Mouse (Mus musculus) activated CD4-positive, CD25-positive, alpha-beta regulatory T cell, adult 4 months (primary cell): ENCODE results near the gene Nr3c2. TPM values are rescaled to one million over a fixed set of nuclear protein-coding genes. Genes with fewer than 3 reads are reported as not detected.

Experiments
- ATAC-seq: one replicate; pipeline ENCODE4 v1.8.0; 2017
- polyA plus RNA-seq, 2 experiments: library from polyadenylated mRNA; unstranded; fragments of 100-300 nt; shearing (Covaris generic); gene quantifications; one replicate each; pipeline ENCODE4 v1.2.1; 2017

Gene Nr3c2
- polyA plus RNA-seq, 2 experiments from 2014 or later, result 1.7 to 2.8 TPM

DNA sequence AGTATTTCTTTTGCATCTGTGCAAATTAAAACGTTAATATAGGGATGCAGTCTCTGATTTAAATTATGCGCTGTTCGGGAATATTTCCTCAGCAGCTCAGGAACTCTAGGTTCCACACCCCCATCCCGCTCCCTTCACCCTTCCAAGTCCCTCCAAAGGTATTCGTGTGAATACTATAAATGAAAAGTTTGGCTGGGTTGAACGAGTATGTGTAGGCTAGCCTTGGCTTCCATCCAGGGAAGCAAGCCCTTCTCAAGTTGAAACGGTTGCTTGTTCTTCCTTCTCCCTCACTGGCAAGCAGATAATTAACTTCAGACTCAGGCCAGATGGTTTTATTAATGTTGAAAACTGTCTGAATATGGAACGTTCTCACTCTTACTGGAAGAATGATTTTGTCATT lies 186.8 kb downstream of the Nr3c2 start:
- no peak for ATAC-seq

DNA sequence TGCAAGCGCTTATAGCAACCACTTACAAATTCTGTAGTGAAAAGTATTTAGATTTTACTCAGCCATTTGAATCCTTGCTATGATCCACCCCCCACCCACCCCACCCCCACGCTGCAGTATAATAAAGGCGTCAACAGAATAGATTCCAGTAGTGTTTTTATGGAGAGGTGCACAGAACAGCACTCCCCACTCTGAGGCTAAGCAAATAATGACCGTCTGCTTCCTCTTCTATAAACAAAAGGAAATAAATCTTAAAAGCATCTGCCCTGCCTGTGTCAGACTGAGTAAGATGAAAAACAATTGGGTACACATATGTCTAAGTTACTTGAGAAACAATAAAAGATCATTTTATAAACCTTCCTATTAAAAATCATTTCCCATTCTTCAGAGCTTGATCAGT lies 197.5 kb downstream of the Nr3c2 start:
- ATAC-seq, result no peak

DNA sequence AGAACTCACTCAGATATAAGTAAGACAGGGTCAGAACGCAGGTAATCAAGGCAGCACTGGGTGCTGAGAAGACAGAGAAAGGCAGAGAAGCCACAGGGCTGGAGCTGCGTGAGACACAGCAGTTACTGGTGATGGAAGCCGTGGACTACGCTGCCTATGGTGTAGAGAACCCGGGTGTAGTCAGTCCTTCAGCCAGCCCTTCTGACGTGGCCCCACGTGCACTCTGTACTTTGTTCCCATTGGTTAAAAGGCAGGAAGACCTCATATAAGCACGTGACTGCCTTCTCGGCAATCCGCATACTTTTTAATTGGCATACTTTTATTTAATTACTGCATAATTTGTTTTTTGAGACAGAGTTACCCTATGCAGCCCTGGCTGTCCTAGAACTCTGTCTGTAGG lies 198.9 kb downstream of the Nr3c2 start:
- no peak for ATAC-seq

DNA sequence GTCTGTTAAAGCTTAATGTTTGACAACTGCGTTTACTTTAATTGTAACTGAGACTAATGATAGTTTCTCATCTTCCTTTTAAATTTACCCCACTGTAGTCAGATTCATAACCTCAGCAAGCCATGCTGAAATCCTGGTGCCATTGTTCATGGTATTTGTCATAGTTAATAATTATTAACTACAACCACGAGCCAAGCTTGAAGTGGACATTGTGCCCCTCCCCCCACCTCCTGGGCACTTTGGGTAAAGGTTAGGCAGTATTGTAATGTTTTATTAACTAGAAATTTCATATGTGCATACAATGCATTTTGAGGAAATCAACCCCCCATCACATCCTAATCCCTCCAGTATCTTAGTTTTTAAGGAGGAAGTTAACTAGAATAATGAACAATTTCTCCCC lies 201.1 kb downstream of the Nr3c2 start:
- ATAC-seq, result no peak

DNA sequence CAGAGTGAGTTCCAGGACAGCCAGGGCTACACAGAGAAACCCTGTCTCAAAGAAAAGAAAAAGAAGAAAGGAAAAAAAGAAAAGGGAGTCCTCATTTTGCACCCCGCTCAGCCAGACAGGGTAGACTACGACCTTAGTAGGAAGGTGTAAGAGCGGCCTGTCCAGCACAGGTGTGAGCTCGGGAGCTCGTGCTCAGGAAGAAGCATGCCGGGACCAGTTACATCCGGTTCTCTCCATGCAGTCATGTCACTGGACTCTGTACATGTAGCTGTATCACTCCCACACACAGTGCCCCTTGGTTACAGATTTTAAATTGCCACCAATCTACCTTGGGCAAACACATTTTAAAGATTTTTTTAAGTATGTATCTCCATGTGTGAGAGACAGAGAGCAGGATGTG lies 203.6 kb downstream of the Nr3c2 start:
- ATAC-seq, result no peak

DNA sequence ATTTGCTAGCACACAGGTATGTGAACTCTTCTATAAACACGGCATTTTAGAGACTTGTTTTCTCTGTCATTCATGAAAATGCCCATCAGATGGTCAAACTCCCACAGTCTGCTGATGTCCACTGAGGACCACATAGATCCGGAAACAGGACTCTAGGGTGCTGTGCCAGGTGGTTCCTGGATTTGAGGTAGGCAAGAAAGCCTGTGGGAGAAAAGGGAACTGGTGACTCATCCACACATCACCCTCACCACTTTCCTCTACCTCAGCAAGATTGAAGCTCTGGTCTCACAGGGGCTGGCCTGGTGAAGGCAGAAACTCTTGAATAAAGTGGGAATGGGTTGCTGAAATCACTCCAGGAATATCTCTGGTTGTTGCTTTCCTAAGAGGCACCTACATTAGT lies 213.5 kb downstream of the Nr3c2 start:
- no peak for ATAC-seq

DNA sequence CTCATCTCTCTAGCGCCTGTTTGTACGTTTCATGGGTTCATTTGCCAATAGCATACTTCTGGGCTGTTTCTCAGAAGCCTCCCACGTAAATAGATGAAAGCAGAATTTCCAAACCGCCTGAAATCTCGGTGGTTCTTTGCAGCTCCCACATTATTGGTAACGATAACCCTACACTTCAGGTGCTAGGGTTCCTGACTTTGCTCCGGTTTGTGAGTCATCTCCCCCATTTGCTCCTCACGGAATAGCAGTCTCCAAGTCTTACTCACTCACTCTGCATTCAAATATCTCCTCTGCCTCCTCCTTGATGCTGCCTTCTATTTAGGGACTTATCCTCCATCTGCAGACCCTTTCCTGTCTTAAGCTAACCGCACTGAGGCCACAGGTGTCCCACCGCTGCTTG lies 215.5 kb downstream of the Nr3c2 start:
- no peak for ATAC-seq

DNA sequence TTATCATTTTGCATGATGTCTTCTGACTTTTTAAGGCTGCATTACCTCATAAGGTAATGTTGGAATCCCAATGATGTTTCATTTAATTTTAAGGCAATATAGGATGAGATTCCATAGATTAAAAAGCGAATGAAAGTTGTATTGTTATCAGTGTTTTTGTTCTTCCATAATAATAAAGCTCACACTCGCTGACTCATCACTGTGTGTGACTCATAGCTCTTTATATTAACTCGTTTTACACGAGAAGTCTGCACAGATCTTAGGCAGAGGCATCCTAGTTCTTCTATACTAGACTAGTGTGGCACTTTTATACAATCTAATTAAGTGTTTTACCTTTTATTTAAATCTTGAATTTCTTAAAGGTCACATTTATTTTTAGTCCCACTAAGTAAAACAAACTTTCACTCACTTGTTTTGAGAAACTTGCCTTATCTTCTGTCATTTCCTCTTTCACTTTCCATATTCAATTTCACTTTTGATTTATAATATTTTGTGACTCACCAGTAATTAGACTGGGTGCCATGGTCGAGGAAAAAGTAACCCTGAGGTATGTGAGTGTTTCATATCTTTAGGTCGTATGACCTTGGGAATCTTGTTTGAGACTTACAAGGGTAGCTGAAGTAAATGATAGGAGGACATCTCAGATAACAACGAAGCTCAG lies 217.3 kb downstream of the Nr3c2 start:
- ATAC-seq, result peak; percentile 72

DNA sequence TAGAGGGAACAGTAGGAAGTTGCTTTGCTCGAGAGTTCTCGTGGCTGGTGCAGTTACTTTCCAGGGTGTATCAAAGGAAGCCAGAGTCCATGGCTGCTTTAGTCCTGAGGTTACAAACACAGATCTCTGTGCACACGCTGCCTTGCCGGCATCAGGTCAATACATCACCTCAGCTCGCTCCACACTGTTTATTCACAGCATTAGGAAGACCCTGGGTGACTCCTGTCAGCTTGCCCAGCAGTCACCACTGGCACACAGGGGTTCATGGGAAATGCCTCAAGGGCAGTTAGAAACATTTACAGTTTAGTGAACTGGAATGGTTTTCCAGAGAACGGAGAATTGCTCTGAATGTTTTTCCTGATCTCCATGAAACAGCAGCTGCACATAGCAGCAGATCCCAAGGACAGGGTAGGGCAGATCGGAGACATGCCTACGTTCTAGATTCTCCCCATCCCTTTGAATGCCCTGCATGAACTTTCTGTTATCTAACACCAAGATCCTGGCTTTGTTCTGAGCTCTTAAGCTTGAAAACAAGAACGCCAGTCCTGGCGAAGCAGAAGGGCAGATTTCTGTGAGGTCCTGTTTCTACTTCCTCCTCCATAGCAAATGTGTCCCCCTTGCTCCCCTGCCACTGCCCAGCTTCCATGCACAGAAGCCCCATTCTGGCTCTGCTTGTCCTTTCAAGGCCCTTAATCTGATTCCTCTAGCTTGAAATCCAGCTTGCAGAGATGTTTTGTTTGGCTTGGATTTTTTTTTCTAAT lies 221.7 kb downstream of the Nr3c2 start:
- ATAC-seq, result no peak

DNA sequence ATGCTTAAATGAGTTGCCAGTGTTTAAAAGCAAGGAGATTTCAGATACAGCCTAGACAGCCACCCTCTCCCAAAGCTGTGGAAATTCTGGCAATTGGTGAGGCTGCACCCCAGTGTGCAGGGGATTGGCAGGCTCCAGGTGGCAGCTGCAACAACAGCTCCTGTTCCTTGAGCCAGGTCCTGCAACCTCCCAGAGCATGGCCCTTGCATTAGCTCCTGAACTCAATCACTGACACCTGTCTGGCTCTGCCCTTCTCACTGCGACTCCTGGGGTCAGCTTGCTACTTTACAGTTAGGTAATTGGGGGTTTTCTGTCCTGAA lies 222.3 kb downstream of the Nr3c2 start:
- ATAC-seq, result no peak

DNA sequence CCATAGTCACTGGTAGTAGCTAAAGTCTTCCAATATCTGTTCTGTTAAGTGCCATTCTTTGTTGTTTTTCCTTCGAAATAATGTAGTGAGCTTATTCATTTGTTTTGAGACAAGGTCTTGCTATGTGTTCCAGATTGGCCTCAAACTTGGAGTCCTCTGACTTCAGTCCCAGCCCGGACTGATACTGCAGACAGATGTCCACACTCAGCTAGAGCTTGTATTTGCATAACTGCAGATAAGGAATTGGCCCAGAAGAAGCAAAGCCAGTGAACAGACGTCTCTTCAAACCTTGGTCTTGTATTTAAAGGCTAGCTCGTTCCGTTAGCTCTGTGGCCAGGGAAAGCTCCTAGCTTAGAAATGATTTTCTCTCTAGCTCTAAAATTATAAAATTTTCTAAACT lies 223.1 kb downstream of the Nr3c2 start:
- ATAC-seq, result no peak

DNA sequence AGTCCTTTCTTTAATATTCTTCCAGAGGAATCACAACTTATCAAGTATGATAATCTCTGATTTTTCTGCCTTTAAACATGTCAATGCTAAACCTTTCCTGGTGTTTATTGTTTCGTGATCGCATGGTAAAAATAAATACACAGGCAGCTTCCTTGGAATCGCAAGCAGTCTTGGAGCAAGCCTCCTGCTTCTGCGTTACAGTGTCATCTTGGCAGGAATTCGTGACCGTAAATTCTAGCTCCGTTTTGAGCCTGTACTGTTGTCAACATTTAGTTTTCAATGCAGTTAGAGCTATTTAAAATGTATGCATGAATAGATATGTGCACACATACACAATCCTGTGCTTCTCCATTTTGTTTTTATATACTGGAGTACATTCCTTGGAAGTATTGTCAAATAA lies 226.5 kb downstream of the Nr3c2 start:
- no peak for ATAC-seq

DNA sequence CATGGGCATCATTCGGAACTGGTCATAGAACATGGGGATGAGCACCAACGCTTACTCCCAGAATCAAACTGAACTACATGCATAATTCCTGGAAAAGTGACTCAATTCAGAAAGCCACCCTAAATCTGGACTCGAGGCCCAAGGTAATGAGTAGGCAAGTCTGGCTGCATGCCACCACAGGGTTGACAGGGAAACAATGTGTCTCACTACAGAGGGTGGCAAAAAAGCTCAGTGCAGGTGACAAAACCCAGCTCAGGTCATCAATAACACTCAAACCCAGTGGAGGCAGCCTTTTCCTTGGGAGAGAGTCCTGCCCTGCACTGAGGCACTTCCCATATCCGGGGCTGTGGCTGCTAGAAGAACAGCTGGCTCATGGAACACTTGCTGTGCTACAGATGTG lies 228.8 kb downstream of the Nr3c2 start:
- ATAC-seq, result no peak

DNA sequence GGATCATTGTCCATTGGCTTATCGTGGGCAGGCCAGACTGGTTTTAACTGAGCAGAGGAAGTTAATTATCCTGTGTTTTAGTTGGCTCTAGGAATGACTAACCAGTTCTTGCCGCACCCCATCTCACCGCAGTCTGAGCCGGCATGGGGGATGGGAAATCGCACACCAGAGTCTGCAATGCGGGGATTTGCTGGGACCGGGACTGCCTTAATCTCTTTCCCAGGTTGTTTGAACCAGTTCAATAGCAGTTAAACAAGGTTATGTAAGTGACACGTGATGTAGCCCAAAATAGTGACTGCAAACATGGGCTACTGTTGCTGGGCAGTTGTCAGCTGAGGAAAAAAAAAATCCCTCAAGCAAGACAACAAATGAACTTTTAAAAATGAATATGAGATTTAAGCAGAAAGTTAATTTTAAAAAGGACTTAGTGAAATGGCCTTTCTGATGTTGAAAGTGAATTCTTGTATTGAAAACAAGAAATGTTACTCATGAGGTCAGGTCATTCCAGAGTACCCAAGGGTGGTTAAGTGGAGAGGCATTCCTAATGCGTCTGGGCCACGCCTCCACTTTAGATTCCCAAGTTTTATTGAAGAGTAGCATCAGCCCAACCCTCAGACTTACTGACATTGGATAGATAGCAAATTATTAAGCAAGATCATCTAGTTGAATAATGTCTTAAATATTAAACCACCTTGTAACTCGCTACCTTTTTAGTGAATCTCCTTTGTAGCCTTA lies 233.8 kb downstream of the Nr3c2 start:
- no peak for ATAC-seq

DNA sequence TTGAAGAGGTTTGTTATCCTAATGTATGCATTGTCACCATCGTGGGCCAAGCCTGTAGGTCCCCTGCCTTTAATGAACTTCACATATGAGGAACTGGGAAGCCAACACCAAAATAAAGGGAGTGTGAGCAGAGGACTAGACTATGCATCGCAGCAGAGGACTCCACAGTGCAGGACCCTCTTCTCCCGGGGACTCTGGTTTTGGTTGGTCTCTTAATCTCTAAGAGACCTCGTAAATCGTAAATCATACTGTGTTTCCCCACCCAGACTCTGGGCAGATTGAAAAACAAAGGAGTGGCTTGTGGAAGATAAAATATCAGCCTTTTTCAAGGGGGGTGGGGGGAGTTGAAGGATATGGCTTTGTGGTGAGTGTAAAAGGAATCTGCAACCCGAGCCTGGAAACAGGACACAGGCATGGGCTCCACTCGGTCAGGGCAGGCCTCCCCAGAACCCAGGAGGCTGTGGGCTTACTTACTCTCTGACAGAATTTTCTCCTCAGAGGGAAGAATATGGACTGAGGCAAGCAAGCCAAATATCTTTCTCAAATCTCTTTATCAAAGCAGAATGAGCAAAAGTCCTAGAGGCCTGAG lies 234.6 kb downstream of the Nr3c2 start:
- ATAC-seq, result no peak

DNA sequence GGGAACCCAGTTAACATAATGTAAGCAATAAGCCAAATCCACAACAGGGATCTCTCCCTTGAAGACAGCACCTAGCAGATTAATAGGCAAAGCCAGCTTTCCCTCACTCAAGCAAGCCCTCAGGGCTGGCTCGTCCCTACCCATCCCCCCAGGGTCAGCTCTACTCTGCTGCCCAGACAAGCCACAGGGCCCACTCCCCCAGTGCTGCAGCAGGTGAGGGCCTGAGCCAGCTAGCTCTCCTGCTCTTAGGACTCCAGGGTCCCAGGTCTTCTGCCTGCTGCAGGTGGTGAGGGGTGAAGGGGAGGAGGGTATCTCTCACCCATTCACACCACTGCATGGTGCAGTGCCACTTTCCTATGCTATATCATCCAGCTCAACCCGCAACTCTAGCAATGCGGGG lies 246.0 kb downstream of the Nr3c2 start:
- ATAC-seq, result no peak

DNA sequence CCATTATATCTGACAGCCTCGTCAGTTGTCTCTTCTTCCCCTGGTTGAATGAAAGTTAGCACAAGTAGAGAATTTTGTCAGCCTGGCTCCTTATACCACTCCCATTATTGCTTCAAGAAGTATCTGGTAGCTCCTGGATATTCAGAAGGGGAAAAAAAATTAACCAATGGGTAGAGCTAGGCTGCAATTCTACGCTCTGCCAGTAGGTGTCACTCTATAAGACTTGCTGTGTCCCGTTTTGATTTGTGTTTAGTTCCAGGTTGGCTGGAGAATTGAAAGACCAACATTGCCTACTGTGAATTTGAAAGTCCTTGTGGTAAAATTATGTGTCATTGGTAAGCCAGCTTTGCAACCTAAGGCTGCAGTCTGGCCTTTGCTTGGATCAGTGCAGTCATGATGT lies 255.3 kb downstream of the Nr3c2 start:
- peak; percentile 43 for ATAC-seq

DNA sequence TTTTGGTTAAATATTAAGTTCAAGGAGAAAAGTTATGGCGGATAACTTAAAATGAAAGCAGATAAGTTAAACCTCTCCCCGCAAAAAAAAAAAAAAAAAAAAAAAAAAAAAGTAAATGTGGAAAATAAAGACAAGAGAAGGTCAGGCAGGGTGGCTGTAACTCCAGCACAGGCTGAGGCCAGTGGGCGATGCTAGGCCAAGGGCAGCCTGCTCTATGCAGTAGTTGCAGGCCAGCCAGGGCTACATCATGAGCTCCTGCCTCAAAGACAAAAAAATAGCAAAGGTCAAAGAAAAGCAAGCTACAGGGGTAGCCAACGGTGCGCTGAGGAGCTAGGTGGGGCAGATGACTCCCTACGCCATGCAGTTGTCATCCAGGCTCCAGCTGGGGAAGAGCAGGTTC lies 270.1 kb downstream of the Nr3c2 start:
- ATAC-seq, result no peak

DNA sequence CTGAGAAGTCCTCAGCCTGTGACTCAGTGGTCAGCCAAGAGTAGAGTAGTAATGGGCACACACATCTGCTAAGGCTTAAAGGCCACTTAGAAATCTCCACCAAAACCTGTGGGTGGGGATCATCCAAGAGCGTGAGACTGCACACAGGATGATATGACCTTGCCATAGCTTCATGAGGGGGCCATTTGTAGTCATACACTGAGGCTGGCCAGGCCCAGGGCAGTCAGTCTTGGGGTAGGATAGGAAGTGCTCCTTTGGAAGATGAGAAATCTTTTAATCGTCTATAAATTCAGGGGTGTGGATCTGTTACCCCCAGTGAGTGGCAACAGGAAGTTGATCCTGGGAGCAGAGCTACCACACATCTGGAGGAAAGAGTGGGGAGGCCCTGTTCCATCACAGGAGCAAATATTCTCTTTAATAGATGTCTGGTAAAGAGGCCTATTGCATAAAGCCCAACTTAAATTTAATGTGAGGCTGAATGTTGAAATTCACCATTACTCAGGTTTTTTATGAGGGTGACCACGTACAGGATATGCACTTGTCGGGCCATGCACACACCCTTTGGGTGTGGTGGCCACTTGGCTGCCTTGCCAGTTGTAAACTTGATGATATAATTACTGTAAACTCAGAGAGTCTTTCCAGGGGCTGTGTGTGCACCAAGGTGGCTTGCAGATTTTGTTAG lies 270.7 kb downstream of the Nr3c2 start:
- no peak for ATAC-seq

DNA sequence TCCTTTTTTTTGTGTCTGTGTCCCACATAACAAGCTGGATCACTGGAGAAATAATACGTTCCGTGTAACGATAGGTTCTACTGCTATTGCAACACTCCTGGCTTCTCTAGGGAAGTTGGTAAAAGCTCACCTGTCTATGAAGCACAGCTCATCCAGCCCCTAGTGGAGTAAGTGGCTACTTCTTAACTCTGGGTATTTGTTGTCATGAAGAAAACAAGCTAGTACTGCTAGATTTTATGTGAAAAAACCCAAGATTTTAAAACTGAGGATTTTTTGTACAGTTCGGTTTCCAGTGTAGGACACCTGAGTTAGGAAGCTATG lies 271.2 kb downstream of the Nr3c2 start:
- no peak for ATAC-seq

DNA sequence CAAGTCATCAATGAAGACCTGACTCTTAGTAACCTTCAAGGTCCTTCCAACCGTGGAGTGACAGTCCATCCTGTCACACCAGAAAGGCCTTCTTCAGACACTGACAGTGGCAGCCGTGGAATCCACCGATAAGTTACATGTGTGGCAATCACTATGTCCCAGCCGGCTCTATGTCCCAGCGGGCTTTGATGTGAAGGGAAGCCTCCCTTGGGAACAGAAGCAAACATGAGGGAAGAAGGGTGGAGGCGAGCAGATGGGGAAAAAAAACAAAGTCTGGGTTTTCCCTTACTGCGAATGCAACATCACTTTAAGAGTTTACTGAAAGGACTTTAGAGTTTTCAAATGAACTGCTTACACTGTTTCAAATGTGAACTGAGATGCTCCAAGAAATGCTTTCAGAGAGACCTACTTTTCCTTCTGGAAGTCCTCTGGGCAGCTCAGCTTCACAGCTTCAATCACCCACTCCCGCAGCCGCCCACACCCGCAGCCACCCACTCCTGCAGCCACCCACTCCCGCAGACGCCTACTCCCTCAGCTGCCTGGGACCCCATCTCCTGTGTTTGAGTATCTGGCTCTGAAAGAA lies 273.9 kb downstream of the Nr3c2 start:
- no peak for ATAC-seq

DNA sequence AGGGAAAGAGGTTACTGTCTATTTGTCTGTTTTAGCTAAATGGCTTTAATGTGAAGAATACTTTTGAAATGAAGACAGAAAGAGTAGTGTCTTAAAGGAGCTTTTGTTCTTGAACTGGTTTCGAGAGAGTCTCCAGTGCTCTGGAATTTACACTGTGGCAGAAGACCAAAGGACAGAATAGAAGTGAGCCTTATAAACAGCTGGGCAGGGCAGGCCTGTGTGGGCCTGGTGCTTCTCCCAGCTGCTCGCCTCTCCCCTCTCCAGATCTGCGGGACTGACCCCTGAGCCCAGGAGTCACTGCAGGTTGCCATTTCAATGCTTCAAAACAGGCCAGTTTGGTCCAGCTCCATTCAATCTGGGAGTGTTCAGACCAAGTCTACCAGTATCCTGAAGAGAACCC lies 274.5 kb downstream of the Nr3c2 start:
- ATAC-seq, result no peak

DNA sequence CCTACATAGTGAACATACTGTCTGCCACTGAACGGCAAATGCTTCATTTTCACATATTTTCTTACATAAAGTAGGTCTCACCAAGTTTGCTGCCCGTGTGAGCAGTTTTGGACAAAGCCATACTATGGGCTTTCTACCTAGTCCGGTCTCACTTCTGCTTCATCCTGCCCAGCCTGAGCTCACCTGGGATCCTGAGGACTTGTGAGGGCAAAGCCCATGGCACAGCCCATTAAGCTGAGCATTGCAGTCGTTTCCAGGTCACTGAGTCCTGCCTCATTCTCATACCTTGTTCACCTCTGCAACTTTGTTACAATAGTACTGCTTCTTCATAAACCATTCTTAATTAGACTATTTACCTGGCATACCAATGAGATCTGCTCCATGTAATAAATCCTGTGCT lies 276.2 kb downstream of the Nr3c2 start:
- no peak for ATAC-seq
